15 mouse cellular contexts compared by ENCODE assay signal in genomic region chr2:124657358-124657757, GRCm38 (mm10).
"Had no signal": no experiment of that assay in that cellular context is flagged by ENCODE, and none has a peak within 500 bp of the region (broad histone marks: within the 10 kb centered on the region; RNA-seq: fewer than 3 reads in every experiment).

No protein-coding gene starts in this region.

- H3K36me3 ChIP-seq: midbrain, embryonic 15.5 days had no signal

- H3K27ac ChIP-seq: limb, embryonic 15.5 days; liver, embryonic 12.5 days; midbrain, embryonic 10.5 days; midbrain, embryonic 15.5 days had no signal

- ATAC-seq: liver, embryonic 12.5 days; midbrain, embryonic 15.5 days had no signal

- H3K4me1 ChIP-seq: limb, embryonic 15.5 days; liver, embryonic 12.5 days; midbrain, embryonic 10.5 days; midbrain, embryonic 15.5 days had no signal

- H3K4me3 ChIP-seq: limb, embryonic 15.5 days; liver, embryonic 12.5 days; midbrain, embryonic 10.5 days; midbrain, embryonic 15.5 days; neural tube, embryonic 13.5 days had no signal

- H3K4me2 ChIP-seq: limb, embryonic 15.5 days; liver, embryonic 12.5 days; lung, embryonic 14.5 days; midbrain, embryonic 15.5 days; neural tube, embryonic 13.5 days had no signal

- H3K9me3 ChIP-seq: limb, embryonic 15.5 days; liver, embryonic 12.5 days; midbrain, embryonic 10.5 days; midbrain, embryonic 15.5 days; neural tube, embryonic 13.5 days had no signal

- H3K27me3 ChIP-seq: limb, embryonic 15.5 days; liver, embryonic 12.5 days; midbrain, embryonic 15.5 days; neural tube, embryonic 13.5 days had no signal

- DNase-seq: kidney, postnatal 25 days; layer of hippocampus, adult 9-11 months; lung, embryonic 14.5 days; lung, postnatal 10 days; lung, postnatal 4 days; retina, postnatal 1 day; right cerebral cortex, postnatal 4 days; spleen, adult 18-20 months; thymus, adult 18-20 months; thymus, postnatal 14 days had no signal

- H3K9ac ChIP-seq: limb, embryonic 15.5 days; liver, embryonic 12.5 days; lung, embryonic 14.5 days; midbrain, embryonic 15.5 days; neural tube, embryonic 13.5 days had no signal
